Comparison of ENCODE assay signal across 12 mouse cellular contexts in the genomic region with DNA sequence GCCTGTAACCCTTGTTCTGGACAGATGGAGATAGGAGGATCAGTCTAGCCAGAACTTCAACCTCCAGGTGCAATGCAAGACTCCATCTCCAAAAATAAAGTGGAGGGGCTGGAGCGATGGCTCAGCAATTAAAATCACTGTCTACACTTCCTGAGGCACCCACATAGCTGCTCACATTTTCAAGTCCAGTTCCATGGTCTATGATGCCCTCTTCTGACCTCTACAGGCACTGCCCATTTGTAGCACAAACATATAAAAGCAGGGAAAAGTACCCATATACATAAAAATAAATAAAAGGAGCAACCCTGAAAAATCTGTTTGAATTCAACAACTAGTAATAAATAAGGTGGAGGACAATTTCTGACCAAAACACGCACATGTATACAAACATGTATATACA. TPM values are rescaled to one million over a fixed set of nuclear protein-coding genes. Genes with fewer than 3 reads are reported as not detected.
DNase-seq lines count a peak whose midpoint lies in the region; ATAC-seq and TF ChIP-seq lines count a peak whose summit lies in the region.
"Had no signal": no experiment of that assay in that cellular context is flagged by ENCODE, and none has a peak within 500 bp of the region (broad histone marks: within the 10 kb centered on the region; RNA-seq: fewer than 3 reads in every experiment).

No protein-coding gene starts in this region.

- 65% methylated on average over 2 of the region's 2 CpGs for WGBS in liver, embryonic 14.5 days (ENCODE audit: insufficient replicate concordance)
- 64% methylated on average over 2 of the region's 2 CpGs for WGBS in liver, embryonic 11.5 days

- intact Hi-C loops in left cerebral cortex, postnatal 36 days (cut with DNase I), result no loop called here

- no peaks in the 10 kb centered on the region for H3K27me3 ChIP-seq in liver, embryonic 14.5 days (ENCODE audit: control insufficient read depth, insufficient read depth, low read length)
- H3K27me3 ChIP-seq in liver, embryonic 11.5 days (replicated peaks; ENCODE audit: control insufficient read depth, insufficient read depth, low read length), result no peaks in the 10 kb centered on the region
- H3K27me3 ChIP-seq: embryonic facial prominence, embryonic 13.5 days had no signal

- ATAC-seq in liver, embryonic 14.5 days (ENCODE audit: insufficient read depth), result no peak
- ATAC-seq in liver, embryonic 11.5 days (replicated peaks; ENCODE audit: low FRiP score), result no peak
- ATAC-seq: hindbrain, embryonic 16.5 days had no signal

- no peaks in the 10 kb centered on the region for H3K36me3 ChIP-seq in liver, embryonic 14.5 days (replicated peaks; ENCODE audit: control insufficient read depth, insufficient read depth, low read depth)
- no peaks in the 10 kb centered on the region for H3K36me3 ChIP-seq in liver, embryonic 11.5 days (ENCODE audit: control insufficient read depth, insufficient read depth, low read length)
- H3K36me3 ChIP-seq: embryonic facial prominence, embryonic 13.5 days had no signal

- peak; percentile 7 to 15 for DNase-seq in cerebellum, postnatal 14 days
- no peak for DNase-seq in cerebellum, adult 11-12 months
- DNase-seq in liver, embryonic 14.5 days (ENCODE audit: low read depth in 3 of 3, low spot score in 3 of 3), result no peak
- no peak for DNase-seq in liver, embryonic 11.5 days (ENCODE audit: low spot score)
- peak; percentile 45 for DNase-seq in NIH3T3 (ENCODE audit: low read depth)
- DNase-seq in naive thymus-derived CD4-positive, alpha-beta T cell, adult 2 months (ENCODE audit: low read depth), result peak; percentile 47
- DNase-seq in gastrocnemius, adult 8-10 months (ENCODE audit: low spot score in 2 of 2), result no peak
- no peak for DNase-seq in left cerebral cortex, postnatal 36 days (ENCODE audit: low spot score in 2 of 2)
- DNase-seq: adrenal gland, postnatal 25 days; thymus, adult 18-20 months had no signal

- H3K4me1 ChIP-seq in liver, embryonic 14.5 days (replicated peaks; ENCODE audit: control insufficient read depth in 2 of 2, insufficient read depth in 2 of 2, low read length in 1 of 2), result no peaks in the 10 kb centered on the region
- no peaks in the 10 kb centered on the region for H3K4me1 ChIP-seq in liver, embryonic 11.5 days (replicated peaks; ENCODE audit: control insufficient read depth, insufficient read depth, low read length)
- H3K4me1 ChIP-seq: embryonic facial prominence, embryonic 13.5 days had no signal

- no peaks in the 10 kb centered on the region for H3K9me3 ChIP-seq in liver, embryonic 14.5 days (ENCODE audit: control insufficient read depth, low read length)
- H3K9me3 ChIP-seq in liver, embryonic 11.5 days (ENCODE audit: control insufficient read depth, low read length), result no peaks in the 10 kb centered on the region
- H3K9me3 ChIP-seq: embryonic facial prominence, embryonic 13.5 days had no signal

- H3K9ac ChIP-seq in liver, embryonic 14.5 days (replicated peaks), result no peak overlapping the region
- H3K9ac ChIP-seq in liver, embryonic 11.5 days (ENCODE audit: low read depth, low read length), result no peak overlapping the region
- H3K9ac ChIP-seq: embryonic facial prominence, embryonic 13.5 days had no signal

- peak; percentile 38; the same call in 1 of the 2 replicates for TF ChIP-seq CTCF in liver, embryonic 14.5 days (IDR thresholded peaks at IDR 0.05; ENCODE audit: low read depth)

- no peak for TF ChIP-seq EP300 in liver, embryonic 14.5 days (IDR thresholded peaks at IDR 0.05; ENCODE audit: low read depth)

- no peak overlapping the region for H3K27ac ChIP-seq in liver, embryonic 14.5 days
- no peak overlapping the region for H3K27ac ChIP-seq in liver, embryonic 11.5 days (ENCODE audit: low read depth, low read length)
- H3K27ac ChIP-seq: embryonic facial prominence, embryonic 13.5 days had no signal

- no peak overlapping the region for H3K4me3 ChIP-seq in liver, embryonic 14.5 days (ENCODE audit: insufficient read depth in 1 of 2, low read depth in 2 of 2, low read length in 2 of 2)
- no peak overlapping the region for H3K4me3 ChIP-seq in liver, embryonic 11.5 days (ENCODE audit: low read depth, low read length)
- H3K4me3 ChIP-seq: embryonic facial prominence, embryonic 13.5 days had no signal

- no peak overlapping the region for H3K4me2 ChIP-seq in liver, embryonic 14.5 days (ENCODE audit: low read depth)
- H3K4me2 ChIP-seq in liver, embryonic 11.5 days, result no peak overlapping the region
- H3K4me2 ChIP-seq: embryonic facial prominence, embryonic 13.5 days had no signal

RNA-seq across cellular contexts. Expression of a gene that starts 39.1 kb away (rescaled TPM):
- polyA plus RNA-seq in liver, embryonic 14.5 days (2012; rRNA removed), result 4.4 and 9.0 TPM in 2 replicates
- polyA plus RNA-seq in liver, embryonic 14.5 days (2014; fragmentation: Nextera tagmentation; extraction: Ambion mirVana), result 7.5 and 9.3 TPM in 2 replicates
- 9.9 and 10.2 TPM in 2 replicates for polyA plus RNA-seq in liver, embryonic 11.5 days (2014; fragmentation: Nextera tagmentation; extraction: Ambion mirVana)
- 10 to 100 TPM; 65.0 to 76.0 (median 69.7) TPM for total RNA-seq in gastrocnemius, adult 8-10 months (2022)
- total RNA-seq in left cerebral cortex, postnatal 36 days (2021), result 10 to 100 TPM; 20.5 to 26.5 TPM

Comparison
In these comparisons a context has a peak if more than half of its experiments do, and no peak if none do; other contexts are left out.
1. DNase-seq: peak in cerebellum, postnatal 14 days (2 of 2), NIH3T3 (single experiment) and naive thymus-derived CD4-positive, alpha-beta T cell, adult 2 months (single experiment); none in cerebellum, adult 11-12 months (single experiment), liver, embryonic 14.5 days (0 of 3), liver, embryonic 11.5 days (single experiment), gastrocnemius, adult 8-10 months (0 of 2) and left cerebral cortex, postnatal 36 days (0 of 2).